Mouse (Mus musculus) adrenal gland, adult 18-20 months (tissue): ENCODE results near the gene Foxg1. TPM values are rescaled to one million over a fixed set of nuclear protein-coding genes. Genes with fewer than 3 reads are reported as not detected.

ENCODE experiments used
- DNase-seq, 2 experiments: peaks; one replicate each; pipeline ENCODE4 v3.0.0; 2021 to 2022; ENCODE audit warnings: low spot score in 2 of 2
- total RNA-seq, 2 experiments: library from RNA; stranded (reverse); gene quantifications; 1 replicate in 1 of 2; 2 replicates in 1 of 2; pipeline ENCODE4 v1.2.3; 2021

The Foxg1 gene
- total RNA-seq, 2 experiments from 2014 or later: not detected

- DNase-seq: no peak
These were observed 19.3 kb downstream of the Foxg1 start for GRCm38 (mm10) chr12:49401796-49402130.

- no peak for DNase-seq
These were observed 27.4 kb downstream of the Foxg1 start for GRCm38 (mm10) chr12:49409833-49410232.

GRCm38 (mm10) chr12:49417963-49418362 is 35.5 kb downstream of the Foxg1 start:
- DNase-seq: no peak

Other genes with a start within 250 kb of the Foxg1 start
- not detected for gene Gm43517, start 2.5 kb downstream of the Foxg1 start, total RNA-seq